Comparison of ENCODE assay signal across 11 mouse cellular contexts in genomic region chr10:80533704-80534103, GRCm38 (mm10). TPM values are rescaled to one million over a fixed set of nuclear protein-coding genes. Genes with fewer than 3 reads are reported as not detected.
DNase-seq lines count a peak whose midpoint lies in the region; ATAC-seq lines count a peak whose summit lies in the region.
"Had no signal": no experiment of that assay in that cellular context is flagged by ENCODE, and none has a peak within 500 bp of the region (broad histone marks: within the 10 kb centered on the region; RNA-seq: fewer than 3 reads in every experiment).

No protein-coding gene starts in this region.

- no peak overlapping the region for H3K27ac ChIP-seq in hindbrain, embryonic 12.5 days
- H3K27ac ChIP-seq: embryonic facial prominence, embryonic 12.5 days; midbrain, embryonic 10.5 days had no signal

- H3K9ac ChIP-seq in hindbrain, embryonic 12.5 days: no peak overlapping the region
- H3K9ac ChIP-seq: embryonic facial prominence, embryonic 12.5 days had no signal

- no peaks in the 10 kb centered on the region for H3K9me3 ChIP-seq in hindbrain, embryonic 12.5 days (replicated peaks)
- H3K9me3 ChIP-seq: embryonic facial prominence, embryonic 12.5 days; midbrain, embryonic 10.5 days had no signal

- H3K36me3 ChIP-seq in hindbrain, embryonic 12.5 days: no peaks in the 10 kb centered on the region
- H3K36me3 ChIP-seq: embryonic facial prominence, embryonic 12.5 days; midbrain, embryonic 10.5 days had no signal

- peaks cover 42% of the 10 kb centered on the region for H3K27me3 ChIP-seq in hindbrain, embryonic 12.5 days

- peak; percentile 38 for DNase-seq in heart, postnatal 4 days
- DNase-seq in heart, postnatal 14 days: no peak
- peak; percentile 74 for DNase-seq in MEL-GATA-1-ER (ENCODE audit: extremely low read depth, low read depth)
- DNase-seq in mesoderm, embryonic 11.5 days (ENCODE audit: low read depth, low spot score): peak; percentile 39
- no peak for DNase-seq in heart, postnatal 25 days (ENCODE audit: low spot score)
- no peak for DNase-seq in urinary bladder, adult 2 months (ENCODE audit: low spot score)

- H3K4me3 ChIP-seq in hindbrain, embryonic 12.5 days: no peak overlapping the region
- H3K4me3 ChIP-seq: embryonic facial prominence, embryonic 12.5 days; midbrain, embryonic 10.5 days had no signal

- intact Hi-C loops in heart, postnatal 14 days (cut with DNase I): no loop called here
- intact Hi-C loops in heart, postnatal 25 days (cut with DNase I): no loop called here

- H3K4me2 ChIP-seq in hindbrain, embryonic 12.5 days (replicated peaks): no peak overlapping the region
- H3K4me2 ChIP-seq: embryonic facial prominence, embryonic 12.5 days had no signal

- 0 out of 2 replicates have a peak, but pooled peaks have one; percentile 30 for ATAC-seq in hindbrain, embryonic 12.5 days (ENCODE audit: low FRiP score)
- no peak for ATAC-seq in CD4-positive, CD25-positive, alpha-beta regulatory T cell, adult 4 months

- WGBS in hindbrain, embryonic 12.5 days: 9% methylated on average over 7 of the region's 7 CpGs

- H3K4me1 ChIP-seq in hindbrain, embryonic 12.5 days: peaks cover under 1% of the 10 kb centered on the region; the same call in 1 of the 2 replicates

RNA-seq across cellular contexts. Expression of gene Atp8b3, which starts 5.2 kb away (rescaled TPM):
- total RNA-seq in heart, postnatal 4 days (2021): not detected
- not detected for total RNA-seq in heart, postnatal 14 days (2021)
- polyA plus RNA-seq in hindbrain, embryonic 12.5 days (2016; fragmentation: Nextera tagmentation; extraction: Ambion mirVana): 0.93 and 1.1 TPM in 2 replicates
- not detected for total RNA-seq in heart, postnatal 25 days (2021)
- polyA plus RNA-seq in urinary bladder, adult 2 months (2012; rRNA removed): 0.03 TPM in 1 of 2 replicates, not detected in the other
- not detected for polyA plus RNA-seq in CD4-positive, CD25-positive, alpha-beta regulatory T cell, adult 4 months (2017; shearing (Covaris generic))
- polyA plus RNA-seq: small intestine, adult 2 months had no signal

RNA-seq across cellular contexts. Expression of gene Rexo1, which starts 27.7 kb away (rescaled TPM):
- total RNA-seq in heart, postnatal 4 days (2021): 10 to 100 TPM; 22.4 to 26.2 TPM
- total RNA-seq in heart, postnatal 14 days (2021): 10 to 100 TPM; 14.2 to 18.1 TPM
- 33.1 and 33.8 TPM in 2 replicates for polyA plus RNA-seq in hindbrain, embryonic 12.5 days (2016; fragmentation: Nextera tagmentation; extraction: Ambion mirVana)
- total RNA-seq in heart, postnatal 25 days (2021): 10 to 100 TPM; 11.1 to 12.2 TPM
- polyA plus RNA-seq in urinary bladder, adult 2 months (2012; rRNA removed): 21.2 and 26.6 TPM in 2 replicates
- polyA plus RNA-seq in CD4-positive, CD25-positive, alpha-beta regulatory T cell, adult 4 months (2017; shearing (Covaris generic)): 10 to 100 TPM; 13.6 to 16.4 TPM

RNA-seq across cellular contexts. Expression of gene Onecut3, which starts 39.1 kb away (rescaled TPM):
- total RNA-seq in heart, postnatal 4 days (2021): under 1 TPM in 1 of 2 experiments, not detected in 1; 0.05 TPM
- not detected for total RNA-seq in heart, postnatal 14 days (2021)
- polyA plus RNA-seq in hindbrain, embryonic 12.5 days (2016; fragmentation: Nextera tagmentation; extraction: Ambion mirVana): 1.7 and 2.3 TPM in 2 replicates
- under 1 TPM in 1 of 2 experiments, not detected in 1; 0.05 TPM for total RNA-seq in heart, postnatal 25 days (2021)
- polyA plus RNA-seq in urinary bladder, adult 2 months (2012; rRNA removed): not detected in 2 replicates
- not detected for polyA plus RNA-seq in CD4-positive, CD25-positive, alpha-beta regulatory T cell, adult 4 months (2017; shearing (Covaris generic))

RNA-seq across cellular contexts. Expression of gene Klf16, which starts 43.4 kb away (rescaled TPM):
- total RNA-seq in heart, postnatal 4 days (2021): 10 to 100 TPM in 1 of 2 experiments, 1 to 10 TPM in 1; 9.6 to 10.4 TPM
- 1 to 10 TPM; 4.5 to 4.7 TPM for total RNA-seq in heart, postnatal 14 days (2021)
- polyA plus RNA-seq in hindbrain, embryonic 12.5 days (2016; fragmentation: Nextera tagmentation; extraction: Ambion mirVana): 7.1 and 8.1 TPM in 2 replicates
- 1 to 10 TPM; 3.0 to 4.5 TPM for total RNA-seq in heart, postnatal 25 days (2021)
- 11.5 and 11.8 TPM in 2 replicates for polyA plus RNA-seq in urinary bladder, adult 2 months (2012; rRNA removed)
- polyA plus RNA-seq in CD4-positive, CD25-positive, alpha-beta regulatory T cell, adult 4 months (2017; shearing (Covaris generic)): 1 to 10 TPM; 7.2 to 10.0 TPM

RNA-seq across cellular contexts. Expression of gene Abhd17a, which starts 56.4 kb away (rescaled TPM):
- total RNA-seq in heart, postnatal 4 days (2021): 10 to 100 TPM; 93.6 to 95.0 TPM
- total RNA-seq in heart, postnatal 14 days (2021): 10 to 100 TPM; 73.0 to 75.1 TPM
- 112 and 118 TPM in 2 replicates for polyA plus RNA-seq in hindbrain, embryonic 12.5 days (2016; fragmentation: Nextera tagmentation; extraction: Ambion mirVana)
- total RNA-seq in heart, postnatal 25 days (2021): 10 to 100 TPM; 50.1 to 51.1 TPM
- polyA plus RNA-seq in urinary bladder, adult 2 months (2012; rRNA removed): 66.0 and 67.1 TPM in 2 replicates
- 1 to 10 TPM; 2.3 to 9.7 TPM for polyA plus RNA-seq in CD4-positive, CD25-positive, alpha-beta regulatory T cell, adult 4 months (2017; shearing (Covaris generic))

Comparison
In these comparisons a context has a peak if more than half of its experiments do, and no peak if none do; other contexts are left out.
1. DNase-seq: peak in heart, postnatal 4 days (single experiment), MEL-GATA-1-ER (single experiment) and mesoderm, embryonic 11.5 days (single experiment); none in heart, postnatal 14 days (0 of 2), heart, postnatal 25 days (single experiment) and urinary bladder, adult 2 months (single experiment).